Mouse (Mus musculus) bone marrow macrophage, adult 2 months (primary cell): ENCODE results near the gene 1600015I10Rik.
"Not testable (repeated sequence)": the region's sequence is repeated elsewhere in the genome, so short reads cannot be mapped to it uniquely, and the experiment has no call there.

ENCODE experiments used
- CTCF ChIP-seq: IDR thresholded peaks from 2 replicates; pipeline ENCODE4 v1.5.1; 2012; ENCODE audit warnings: low read depth, mild to moderate bottlenecking, low read length, moderate library complexity
- POLR2A ChIP-seq: IDR thresholded peaks from 2 replicates; pipeline ENCODE4 v1.6.1; 2012; ENCODE audit warnings: mild to moderate bottlenecking, low read depth, low read length, borderline replicate concordance

DNA sequence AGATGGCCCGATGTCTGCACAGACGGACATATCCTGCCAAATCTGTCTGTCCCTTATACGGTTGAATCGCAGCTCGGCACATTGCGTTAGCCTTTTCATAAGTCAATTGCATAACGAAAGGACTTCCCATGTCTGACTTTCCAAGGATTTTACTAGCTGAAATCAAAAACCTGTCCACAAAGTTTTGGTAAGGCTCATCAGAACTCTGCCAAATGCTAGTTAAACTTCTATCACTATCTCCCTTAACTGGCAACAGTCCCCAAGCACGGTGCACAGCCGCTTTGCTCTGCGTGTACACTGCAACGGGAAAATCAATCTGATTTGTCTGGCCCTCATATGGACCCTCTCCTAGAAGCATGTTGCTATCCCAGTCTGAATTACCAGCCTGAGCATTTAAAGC, 28.4 kb upstream of the 1600015I10Rik start:
- not testable (repeated sequence) for TF ChIP-seq CTCF, POLR2A
